Mouse (Mus musculus) naive thymus-derived CD4-positive, alpha-beta T cell, adult 2 months (primary cell): ENCODE measurements around the gene Mst1r.

Experiments used
- DNase-seq: peaks from one replicate; pipeline ENCODE4 v3.0.0-alpha.2; 2011; ENCODE audit warnings: low read depth

Mst1r gene

DNA sequence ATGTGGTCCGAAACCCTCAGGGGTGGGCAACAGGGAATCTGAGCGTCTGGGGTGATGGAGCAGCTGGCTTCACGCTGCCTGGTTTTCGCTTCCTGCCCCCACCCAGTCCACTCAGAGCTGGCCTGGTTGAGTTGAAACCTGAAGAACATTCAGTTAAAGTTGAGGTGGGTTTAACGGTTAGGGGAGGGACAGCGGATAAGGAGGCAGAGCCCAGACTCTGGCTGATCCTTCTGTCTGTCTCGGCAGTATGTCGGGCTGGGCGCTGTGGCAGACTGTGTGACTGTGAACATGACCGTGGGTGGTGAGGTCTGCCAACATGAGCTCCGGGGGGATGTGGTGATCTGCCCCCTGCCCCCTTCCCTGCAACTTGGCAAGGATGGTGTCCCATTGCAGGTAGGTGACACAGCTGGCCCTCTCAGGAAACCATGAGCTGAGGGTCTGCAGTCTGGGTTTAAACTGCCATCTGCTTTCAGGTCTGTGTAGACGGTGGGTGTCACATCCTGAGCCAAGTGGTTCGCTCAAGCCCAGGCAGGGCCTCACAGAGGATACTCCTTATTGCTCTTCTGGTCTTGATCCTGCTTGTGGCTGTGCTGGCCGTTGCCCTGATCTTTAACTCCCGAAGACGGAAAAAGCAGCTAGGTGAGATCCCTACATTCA, 8.2 kb downstream of the Mst1r start:
- DNase-seq: no peak

DNA sequence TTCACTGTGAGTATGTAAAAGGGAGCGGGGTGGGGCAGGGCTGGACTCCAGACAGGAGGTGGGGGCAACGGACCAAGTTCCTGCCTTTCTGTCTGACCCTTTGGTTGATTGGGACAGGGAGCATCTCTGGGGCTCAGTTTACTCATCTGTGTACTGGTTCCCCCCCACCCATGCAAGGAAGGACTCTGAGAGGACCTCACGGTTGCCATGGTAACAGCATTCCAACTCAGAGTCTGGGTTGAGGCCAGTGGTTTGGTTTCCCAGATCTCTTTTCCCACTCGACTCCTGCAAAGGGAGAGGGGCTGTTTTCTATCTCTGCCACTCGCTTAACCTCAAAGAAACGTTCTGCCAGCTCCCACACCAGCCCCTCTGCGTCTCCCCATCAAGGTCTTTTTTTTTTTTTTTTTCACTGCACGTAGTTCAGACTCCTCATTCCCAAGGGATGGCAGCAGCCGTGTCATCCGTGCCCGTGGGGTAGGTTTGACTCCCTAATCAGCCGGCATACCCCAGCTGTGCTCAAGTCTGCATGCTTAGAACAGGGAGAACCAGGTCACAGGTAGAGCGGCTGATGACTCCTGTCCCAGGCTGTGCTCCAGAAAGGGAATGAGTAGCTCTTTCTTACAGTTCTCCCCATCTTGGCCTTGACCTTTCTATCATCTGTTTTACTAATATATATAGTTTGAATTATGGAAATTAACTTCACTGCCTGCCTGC, 11.4 kb downstream of the Mst1r start:
- DNase-seq: no peak

DNA sequence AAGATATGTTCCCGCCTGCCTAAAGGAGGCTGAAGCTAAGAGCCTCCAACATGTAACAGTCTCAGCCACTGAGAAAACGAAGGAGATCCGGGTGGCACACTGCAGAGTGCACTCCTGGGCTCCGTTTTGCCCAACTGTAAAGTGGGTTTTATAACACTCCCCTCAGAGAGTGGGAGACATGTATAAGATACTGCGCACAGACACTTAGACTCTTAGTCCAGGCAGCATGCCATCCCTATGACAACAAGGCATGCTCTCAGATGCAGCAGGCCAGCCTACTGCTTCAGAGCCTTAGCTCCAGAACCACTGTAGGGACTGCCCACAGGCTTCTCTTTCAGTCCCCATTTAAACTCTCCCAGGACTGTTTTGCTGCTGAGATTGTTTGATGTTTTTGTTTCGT, 12.2 kb downstream of the Mst1r start:
- DNase-seq: no peak

DNA sequence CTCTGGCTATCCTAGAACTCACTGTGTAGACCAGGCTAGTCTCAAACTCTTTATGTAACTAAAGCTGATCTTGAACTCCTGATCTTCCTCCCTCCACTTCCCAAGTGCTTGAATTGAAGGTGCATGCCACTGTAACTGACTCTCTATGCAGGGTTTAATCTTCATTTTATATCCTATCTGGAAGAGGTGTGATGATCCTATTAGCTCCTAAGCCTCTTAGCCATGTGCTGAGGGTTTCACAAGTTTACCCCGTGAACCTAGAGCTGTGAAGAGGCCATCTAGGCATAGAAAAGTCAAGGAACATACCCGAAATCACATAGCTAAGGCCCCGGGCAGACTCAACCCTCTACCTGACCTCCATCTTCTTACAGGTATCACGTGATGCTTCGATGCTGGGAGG, 12.8 kb downstream of the Mst1r start:
- DNase-seq: no peak

DNA sequence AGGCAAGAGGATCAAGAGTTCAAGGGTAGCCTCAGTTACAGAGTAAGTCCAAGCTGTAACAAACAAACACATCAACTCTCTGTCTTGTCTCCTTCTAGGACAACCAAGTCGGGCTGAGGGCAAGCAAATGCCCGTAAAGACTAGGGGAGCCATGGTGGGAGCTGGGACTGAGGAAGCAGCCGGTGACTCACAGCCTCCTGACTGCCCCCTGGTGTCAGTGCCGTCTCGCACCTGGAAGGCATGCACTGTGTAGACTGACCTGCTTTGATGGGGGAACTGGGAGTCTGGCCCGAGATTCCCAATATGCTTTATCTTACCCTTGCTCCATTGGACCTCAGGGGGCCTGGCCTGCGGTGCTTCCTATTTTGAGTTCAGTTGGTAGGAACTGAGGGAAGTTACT, 16.3 kb downstream of the Mst1r start:
- DNase-seq: peak; percentile 40

DNA sequence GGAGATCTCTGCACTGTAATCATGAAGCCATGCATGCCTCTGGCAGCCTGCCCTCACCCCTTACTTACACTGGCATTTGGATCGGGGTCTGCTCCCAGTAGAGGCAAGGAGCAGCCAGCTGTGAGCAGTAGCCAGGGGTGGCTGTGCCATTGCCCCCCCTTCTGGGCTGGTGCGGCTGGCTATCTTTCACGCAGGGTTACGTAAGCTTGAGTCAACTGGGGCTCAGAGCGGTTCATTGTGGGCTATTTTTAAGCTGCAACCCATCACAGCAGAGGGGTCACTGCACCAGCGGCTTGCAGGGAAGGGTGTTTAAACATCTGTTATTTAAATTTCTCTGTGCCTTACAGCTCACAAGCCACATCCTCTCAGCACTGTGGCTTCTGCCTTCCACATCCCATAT, 17.3 kb downstream of the Mst1r start:
- no peak for DNase-seq

DNA sequence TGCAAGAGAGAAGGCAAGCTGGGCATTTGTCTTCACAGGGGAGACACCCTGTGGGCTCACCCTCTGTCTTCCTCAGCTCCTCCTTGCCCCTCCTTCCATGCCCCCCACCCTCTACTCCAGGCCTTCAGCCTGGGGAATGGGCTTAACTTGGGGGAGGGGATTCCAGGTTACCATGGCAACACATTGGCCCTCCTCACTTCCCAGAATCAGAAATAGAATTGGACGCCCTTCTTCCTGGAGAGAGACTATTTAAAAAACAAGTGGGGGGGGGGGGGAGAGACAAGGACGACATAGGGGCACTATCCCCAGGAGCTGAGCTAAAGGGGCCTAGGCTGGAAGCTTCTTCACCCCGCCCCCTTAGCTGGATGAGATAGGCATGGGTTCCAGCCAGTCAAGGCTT, 18.6 kb downstream of the Mst1r start:
- no peak for DNase-seq

DNA sequence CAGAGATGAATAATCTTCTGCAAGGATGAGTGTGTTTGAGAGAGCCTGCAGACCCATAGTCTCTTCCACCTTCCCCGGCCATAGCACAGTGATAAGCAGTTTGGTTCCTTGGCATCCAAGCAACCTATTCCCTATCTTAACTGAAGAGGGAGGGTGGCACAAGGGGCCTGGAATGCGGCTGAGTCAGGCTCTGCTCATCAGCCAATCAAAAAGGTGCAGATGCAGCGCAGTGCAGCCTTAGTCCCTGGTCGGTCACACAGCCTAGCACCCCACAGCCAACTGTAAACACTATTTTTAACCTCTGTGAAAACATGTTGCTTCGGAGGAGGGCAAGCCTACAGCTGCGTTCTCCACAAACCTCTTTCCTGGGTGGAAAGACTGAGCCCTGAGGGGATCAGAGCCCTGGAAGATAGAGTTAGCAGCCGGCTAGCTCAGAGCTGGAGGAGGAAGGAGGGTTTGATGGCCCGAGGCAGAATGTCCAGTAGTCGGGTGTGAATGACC, 20.3 kb downstream of the Mst1r start:
- no peak for DNase-seq

DNA sequence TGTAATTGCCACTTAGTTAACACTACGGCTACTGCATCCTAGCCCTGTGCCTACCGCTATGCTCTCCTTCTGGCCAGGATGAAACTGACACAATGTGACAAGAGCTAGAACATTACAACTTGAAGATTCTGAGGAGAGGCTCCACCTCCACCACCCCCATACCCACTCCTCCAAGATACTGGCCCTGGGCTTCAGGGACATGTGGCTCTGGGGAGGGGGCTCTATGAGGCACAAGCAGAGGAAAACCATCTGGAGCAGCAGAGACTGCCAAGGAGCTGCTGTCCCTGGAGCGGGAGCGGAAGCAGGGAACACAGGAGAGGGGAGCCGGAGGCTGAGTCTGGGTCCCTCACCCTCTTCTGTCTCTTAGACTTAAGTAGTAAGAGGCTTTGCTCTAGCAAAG, 21.1 kb downstream of the Mst1r start:
- no peak for DNase-seq

DNA sequence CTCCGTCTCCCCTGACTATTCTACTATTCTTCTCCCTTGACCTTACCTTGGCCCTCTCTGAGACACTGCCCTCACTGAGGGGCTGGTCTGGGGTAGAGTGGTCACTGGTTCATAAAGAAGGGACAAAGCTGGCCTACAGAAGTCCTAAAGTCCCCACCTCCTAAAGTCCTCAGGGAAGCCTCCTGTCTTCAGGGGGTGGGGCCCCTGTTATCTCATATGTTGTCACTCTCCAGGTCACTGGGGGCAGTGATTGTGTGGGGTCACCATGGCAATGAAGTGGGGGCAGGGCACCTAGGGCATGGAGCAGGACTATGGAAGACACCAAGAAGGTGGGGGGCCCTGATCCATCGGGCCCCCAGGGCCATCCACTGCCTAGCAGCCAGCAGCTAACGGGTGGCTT, 21.5 kb downstream of the Mst1r start, which contains the start of gene Actl11:
Actl11 (plus strand) TSS at position 301 of the 400 bp plus-strand sequence.
- DNase-seq: no peak

DNA sequence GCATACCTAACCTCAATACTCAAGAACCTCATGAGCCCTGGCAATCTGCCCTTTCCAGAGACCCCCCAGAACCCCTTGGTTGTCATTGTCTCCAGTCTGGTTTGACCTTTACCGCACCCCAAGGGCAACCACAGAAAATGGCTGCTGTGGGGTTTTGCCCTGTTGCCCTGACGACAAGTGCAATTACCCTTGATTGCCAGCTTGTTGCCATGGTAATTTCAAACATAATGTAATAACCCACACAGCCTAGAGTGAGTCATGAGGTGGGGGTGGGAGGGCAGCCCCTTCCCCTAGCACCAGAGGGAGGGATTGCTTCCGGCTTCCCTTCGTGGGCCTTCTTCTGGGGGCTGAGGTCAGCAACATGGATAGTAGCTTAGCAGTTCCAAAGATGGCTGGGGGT, 25.5 kb downstream of the Mst1r start:
- DNase-seq: no peak

DNA sequence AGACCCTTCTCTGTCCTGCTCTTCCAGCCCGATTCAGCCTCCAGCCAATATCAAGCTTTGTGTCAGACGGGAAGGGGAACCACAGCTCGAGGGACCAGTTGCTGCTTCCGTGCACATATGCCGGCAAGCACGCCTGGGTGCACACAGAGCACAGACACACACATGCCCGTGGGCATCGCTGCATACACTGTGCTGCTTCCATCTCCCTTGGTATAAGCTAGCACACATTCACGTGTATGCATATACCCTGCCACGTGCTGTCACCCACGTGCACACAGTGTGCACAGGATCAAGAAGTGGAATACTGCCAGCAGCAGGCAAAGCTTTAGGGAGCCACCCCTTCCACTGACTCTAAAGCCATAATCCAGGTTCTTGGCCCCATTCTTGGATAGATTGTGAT, 27.5 kb downstream of the Mst1r start:
- DNase-seq: no peak

DNA sequence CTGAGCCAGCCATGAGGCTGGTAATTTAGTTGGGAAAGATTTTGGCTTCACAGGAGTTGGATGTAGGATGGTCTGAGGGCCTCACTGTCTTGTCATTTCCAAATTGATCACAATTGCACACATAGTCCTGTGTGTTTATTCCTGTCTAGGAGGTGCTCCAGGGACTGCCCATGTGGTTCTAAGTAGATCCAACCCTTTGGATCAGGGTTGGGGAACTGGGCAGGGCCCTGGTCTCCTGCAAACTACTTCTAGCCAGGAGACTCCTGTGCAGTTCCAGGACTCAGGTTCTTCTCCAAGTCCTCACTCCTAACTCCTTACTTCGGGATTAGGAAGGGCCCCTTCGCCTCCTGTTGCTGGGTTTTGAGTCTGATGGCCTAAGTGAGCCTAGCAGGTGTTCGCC, 28.7 kb downstream of the Mst1r start, which contains the start of gene Camkv:
Camkv (plus strand) TSS at position 301 of the 400 bp plus-strand sequence.
- DNase-seq: peak; percentile 24

DNA sequence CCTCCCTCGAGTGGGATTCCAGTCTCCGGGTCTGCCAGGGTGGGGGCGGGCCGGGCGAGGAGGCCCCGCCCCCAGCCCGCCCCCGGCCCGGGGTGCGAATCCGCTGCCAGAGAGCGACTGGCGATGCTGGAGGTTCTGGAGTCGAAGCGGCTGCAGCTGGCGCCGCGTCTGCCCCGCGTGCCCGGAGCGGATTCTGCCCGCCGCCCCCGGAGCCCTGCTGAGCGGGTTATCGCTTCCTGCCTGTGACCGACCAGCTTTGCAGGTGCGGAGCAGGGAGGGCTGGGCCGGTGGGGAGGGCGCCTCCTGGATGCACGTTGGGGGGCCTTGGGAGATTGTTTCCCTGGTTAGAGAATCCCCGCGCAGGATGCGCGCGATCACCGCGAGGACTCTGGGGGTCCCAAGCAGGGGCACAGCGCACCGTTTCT, 29.1 kb downstream of the Mst1r start:
- peak; percentile 47 for DNase-seq

DNA sequence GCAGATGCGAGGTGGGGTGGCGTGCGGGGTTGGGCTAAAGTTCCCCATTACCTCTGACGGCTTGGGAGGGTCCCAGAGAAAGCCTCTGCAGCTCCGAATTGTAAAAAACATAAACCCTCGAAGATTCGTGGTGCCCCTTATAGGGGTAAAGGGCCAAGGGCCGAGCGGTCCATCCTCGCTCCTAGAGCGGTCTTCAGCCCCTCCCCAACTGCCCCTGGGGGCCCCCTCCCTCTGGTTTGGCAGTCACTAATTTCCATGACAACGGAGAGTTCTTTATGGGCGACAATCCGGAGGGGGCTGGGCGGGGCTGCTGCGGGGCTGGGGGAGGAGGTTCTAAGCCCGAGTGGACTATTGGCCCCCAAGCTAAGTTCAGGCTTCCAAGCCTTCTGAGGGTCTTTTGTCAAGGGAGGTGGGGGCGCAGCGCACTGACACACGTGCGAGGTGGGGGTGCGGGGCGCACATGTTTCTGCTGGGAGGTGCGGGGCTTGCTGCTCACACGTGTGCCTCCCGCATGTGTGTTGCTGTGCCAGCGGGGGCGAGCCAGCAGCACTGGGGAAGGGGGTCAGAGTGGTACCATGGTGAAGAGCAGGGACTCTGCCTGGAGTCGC, 29.6 kb downstream of the Mst1r start:
- DNase-seq: peak; percentile 12

DNA sequence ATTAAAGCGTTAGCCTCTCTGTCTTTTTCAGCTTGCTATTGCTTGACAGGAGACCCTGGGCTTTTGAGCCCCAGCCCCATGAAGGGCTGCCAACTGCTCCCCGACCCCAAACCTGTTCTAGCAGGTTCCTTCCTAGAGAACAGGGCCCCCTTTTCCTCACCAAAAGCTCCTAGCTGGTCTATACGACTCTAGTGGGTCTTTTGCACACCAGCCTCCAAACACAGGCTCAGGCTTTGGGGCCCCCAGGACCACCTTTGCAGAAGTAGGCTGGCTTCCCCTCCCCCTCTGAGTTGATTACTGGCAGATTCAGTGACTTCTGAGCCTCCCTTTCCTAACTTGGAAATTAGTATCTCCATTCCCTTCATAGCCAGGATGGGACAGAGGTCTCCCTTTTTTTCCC, 30.2 kb downstream of the Mst1r start:
- no peak for DNase-seq

DNA sequence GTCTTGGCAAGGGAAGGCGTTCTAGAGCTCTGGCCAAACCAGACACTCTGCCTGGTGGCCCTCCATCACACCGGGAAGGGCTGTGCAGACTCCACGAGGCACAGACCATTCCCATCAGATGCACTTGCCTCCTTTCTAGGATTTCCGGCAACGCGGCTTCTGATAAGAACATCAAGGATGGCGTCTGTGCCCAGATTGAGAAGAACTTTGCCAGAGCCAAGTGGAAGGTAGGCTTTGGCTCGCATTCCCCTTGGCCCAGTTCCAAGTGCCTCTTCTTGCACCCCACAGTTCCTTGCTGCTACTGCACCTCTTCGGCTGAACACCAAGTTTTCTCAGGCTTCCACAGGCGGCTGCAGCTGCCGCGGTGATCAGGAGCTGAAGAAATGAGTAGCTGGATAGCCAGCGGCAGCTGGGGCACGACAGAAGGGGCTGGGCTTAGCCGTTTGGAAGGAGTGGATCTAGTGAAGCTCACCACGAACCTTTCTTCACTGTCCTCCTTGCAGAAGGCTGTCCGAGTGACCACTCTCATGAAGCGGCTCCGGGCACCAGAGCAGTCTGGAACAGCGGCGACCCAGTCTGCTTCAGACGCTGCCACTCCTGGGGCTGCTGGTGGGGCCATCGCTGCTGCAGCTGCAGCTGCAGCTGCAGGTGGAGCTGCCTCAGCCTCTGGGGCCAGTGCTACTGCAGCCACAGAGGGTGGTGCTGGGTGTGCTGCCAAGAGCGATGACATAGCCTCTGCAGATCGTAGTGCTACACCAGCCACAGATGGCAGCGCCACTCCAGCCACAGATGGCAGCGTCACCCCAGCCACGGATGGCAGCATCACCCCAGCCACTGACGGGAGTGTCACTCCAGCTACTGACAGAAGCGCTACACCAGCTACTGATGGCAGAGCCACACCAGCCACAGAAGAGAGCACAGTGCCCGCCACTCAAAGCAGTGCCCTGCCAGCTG, 40.8 kb downstream of the Mst1r start:
- DNase-seq: no peak

DNA sequence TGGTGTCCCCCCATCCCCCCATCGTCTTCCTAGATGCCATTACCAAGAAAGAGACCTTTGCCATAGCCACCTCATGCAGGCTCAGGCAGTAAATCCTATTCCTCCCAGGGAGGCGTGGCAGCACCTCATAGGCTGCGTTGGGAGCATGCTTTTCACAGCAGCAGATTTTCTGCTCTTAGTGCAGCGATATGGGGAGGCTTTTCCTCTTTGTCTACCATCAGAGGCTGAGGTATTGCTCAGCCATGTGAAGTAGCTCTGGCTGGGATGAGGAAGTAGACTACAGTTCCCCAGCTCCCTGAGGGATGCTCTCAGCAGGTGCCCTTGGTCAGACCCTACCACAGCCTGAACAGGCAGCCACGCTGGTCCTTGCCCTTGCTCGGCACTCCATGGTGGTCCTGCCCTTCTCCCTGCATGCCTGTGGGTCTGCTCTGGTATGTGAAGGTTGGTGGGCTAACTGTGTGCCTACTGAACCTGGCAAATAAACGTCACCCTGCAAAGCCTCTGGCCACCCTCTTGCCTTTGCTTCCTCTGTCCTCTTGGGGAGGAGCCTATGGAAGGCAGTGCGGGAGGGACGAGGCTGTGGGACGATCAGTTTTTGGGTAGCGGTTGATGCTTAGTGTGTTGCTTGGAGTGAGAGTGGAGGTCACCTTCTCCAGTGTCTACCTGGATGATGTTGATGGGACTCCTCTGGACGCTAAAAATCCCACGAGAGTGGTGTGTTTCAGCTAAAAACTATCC, 42.7 kb downstream of the Mst1r start:
- DNase-seq: no peak

DNA sequence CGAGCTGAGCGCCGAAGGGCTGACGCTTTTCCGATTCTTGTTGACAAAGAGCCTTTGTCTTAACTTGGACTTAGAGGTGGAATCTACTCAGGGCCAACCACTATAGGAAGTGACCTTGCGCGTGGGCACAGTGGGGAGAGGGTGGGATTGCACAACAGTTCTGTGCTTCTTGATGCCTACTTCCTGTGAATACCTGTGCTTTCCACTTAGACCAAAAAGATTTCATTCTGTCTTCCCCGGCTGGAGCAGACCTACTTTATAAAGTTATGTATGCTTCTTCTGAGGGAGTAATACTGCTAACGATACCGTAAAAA, 43.2 kb downstream of the Mst1r start, which contains the start of gene Traip:
Traip (plus strand) TSS at position 215 of the 314 bp plus-strand sequence.
- DNase-seq: no peak

DNA sequence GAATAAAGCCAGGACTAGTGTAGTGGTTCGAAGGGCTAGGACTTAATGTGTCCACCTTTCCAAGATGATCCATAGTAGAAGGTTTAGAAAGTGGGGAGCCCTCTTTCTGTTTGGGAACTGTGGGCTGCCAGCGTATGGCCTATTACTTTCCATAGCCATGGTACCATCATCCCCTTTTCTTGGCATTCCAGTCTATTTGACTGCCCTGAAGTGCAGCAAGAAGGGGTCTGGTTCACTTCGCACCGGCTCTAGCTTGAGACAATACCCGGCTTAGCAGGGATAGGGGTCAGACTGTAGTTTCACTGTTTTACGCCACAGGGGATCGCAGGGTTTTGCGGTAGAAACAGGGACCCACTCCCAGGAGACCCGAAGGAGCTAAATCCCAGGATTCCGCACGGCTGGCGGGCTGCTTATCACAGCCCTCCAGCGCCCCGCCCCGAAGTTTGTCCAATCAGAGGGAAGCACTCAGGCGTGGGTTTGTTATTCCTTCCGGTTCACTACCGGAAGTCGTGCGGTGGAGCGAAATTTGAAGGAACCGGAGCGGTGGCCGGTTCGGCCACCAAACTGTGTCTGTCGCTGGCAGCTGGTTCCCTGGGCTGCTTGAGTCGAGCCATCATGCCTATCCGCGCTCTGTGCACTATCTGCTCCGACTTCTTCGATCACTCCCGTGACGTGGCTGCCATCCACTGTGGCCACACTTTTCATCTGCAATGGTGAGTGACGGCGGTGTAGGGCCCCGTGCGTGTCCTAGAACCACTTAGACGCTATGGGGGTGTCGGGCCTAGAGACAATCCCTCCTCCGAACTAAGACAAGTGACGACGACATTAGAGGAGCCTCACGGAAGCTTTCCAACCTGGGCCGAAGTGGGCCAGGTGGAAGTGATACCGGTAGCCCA, 44.0 kb downstream of the Mst1r start:
- DNase-seq: peak; percentile 85
